Mouse (Mus musculus) testis, postnatal 14 days (tissue): ENCODE results near the gene Acot4.
"Not testable (repeated sequence)": the region's sequence is repeated elsewhere in the genome, so short reads cannot be mapped to it uniquely, and the experiment has no call there.

Source experiments
- DNase-seq: peaks from one replicate; pipeline ENCODE4 v3.0.0; 2021; ENCODE audit warnings: low spot score

The Acot4 gene

DNA sequence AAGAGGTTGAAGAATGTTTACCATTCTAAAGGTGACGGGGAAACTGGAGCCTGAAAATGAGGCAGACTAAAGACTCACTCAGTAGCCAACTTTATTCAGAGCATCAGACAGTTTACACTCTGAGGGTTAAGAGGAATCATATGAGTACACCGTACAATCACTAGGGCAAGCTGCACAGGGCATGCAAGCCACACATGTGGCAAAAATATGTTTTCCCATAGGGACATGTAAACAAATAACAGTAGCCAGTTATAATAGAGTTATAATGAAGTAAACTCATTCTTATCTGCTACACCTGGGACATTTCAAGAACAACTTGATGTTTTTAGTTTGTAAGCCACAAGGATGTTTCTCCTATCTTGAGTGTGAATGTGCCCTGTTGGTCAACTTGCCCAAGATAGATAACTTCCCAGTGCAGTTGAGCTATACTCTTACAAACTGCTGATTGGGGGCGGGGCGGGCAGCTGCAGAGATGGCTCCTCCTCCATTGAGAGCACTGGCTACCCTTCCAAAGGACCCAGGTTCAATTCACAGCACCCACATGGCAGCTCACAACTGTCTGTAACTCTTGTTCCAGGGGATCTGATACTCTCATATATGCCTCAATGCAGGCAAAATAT is 39.3 kb downstream of the Acot4 start:
- DNase-seq = no peak

GRCm38 (mm10) chr12:84083842-84084241 is 45.7 kb downstream of the Acot4 start:
- no peak for DNase-seq

DNA sequence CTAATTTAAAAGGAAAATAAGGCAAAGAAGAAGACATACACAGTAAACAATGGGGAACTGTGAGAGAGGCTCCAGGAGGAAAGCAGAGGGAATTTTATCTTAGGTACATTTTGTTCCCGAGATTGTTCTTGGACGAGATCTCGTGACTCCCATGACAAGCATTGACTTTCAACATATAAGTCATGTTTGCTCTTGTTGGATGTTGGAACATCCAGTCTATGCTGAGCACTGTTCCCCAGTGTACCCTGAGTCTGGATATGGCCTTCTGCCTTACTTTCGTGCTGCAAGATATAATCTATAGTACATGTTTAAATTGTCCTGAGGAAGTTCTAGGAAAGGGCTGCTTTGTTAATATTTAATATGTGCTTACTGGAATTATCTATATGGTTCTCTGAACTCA is 46.4 kb downstream of the Acot4 start:
- DNase-seq = peak; percentile 26

DNA sequence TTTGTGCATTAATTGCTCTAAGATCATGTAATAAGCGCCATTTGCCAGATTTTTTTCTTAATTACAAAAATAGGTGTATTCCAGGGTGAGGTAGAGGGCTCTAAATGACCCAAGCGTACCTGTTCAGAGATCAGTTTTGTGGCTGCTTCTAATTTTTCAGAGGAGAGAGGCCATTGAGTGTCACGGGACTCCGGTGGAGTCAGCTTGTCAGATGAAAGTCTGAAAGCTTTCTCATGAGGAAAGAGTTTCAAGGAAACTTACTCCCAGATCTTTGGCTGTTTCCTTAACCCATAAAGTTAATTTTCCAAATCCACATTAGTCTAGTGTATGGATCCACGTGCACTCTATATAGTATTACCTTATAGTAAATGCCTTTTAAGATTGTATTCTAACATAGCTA is 56.5 kb downstream of the Acot4 start:
- not testable (repeated sequence) for DNase-seq
